Mouse (Mus musculus) heart, adult 9 months (tissue): ENCODE results near the gene 9530053A07Rik.

Source experiments
- DNase-seq, 2 experiments: peaks; one replicate each; pipeline ENCODE4 v3.0.0; 2022; ENCODE audit warnings: low spot score in 2 of 2

The 9530053A07Rik gene

GRCm38 (mm10) chr7:28175358-28175757, 46.1 kb downstream of the 9530053A07Rik start:
- no peak for DNase-seq

GRCm38 (mm10) chr7:28179228-28179627, 50.0 kb downstream of the 9530053A07Rik start, which contains the start of gene Dyrk1b:
Gene Dyrk1b (plus strand): TSS chr7:28179469.
- peak; percentile 98 to 99 for DNase-seq

GRCm38 (mm10) chr7:28179741-28180377, 50.6 kb downstream of the 9530053A07Rik start:
- DNase-seq, result peak; percentile 95 to 96

- no peak for DNase-seq
These were observed 51.6 kb downstream of the 9530053A07Rik start for GRCm38 (mm10) chr7:28180890-28181289.

- DNase-seq, result no peak
These were observed 52.1 kb downstream of the 9530053A07Rik start for GRCm38 (mm10) chr7:28181376-28181775.

- DNase-seq, result no peak
These were observed 53.1 kb downstream of the 9530053A07Rik start for GRCm38 (mm10) chr7:28182320-28182719.

- DNase-seq, result no peak
These were observed 56.6 kb downstream of the 9530053A07Rik start for GRCm38 (mm10) chr7:28185884-28186283.

GRCm38 (mm10) chr7:28186631-28187030, 57.4 kb downstream of the 9530053A07Rik start:
- no peak for DNase-seq

- DNase-seq, result no peak
These were observed 62.2 kb downstream of the 9530053A07Rik start for GRCm38 (mm10) chr7:28191489-28191888.

- DNase-seq, result no peak
These were observed 62.6 kb downstream of the 9530053A07Rik start for GRCm38 (mm10) chr7:28191903-28192302.

- DNase-seq, result no peak
These were observed 66.3 kb downstream of the 9530053A07Rik start for GRCm38 (mm10) chr7:28195414-28196098.

- no peak for DNase-seq
These were observed 67.3 kb downstream of the 9530053A07Rik start for GRCm38 (mm10) chr7:28196528-28196927.

- no peak for DNase-seq
These were observed 69.8 kb downstream of the 9530053A07Rik start for GRCm38 (mm10) chr7:28199054-28199453.

GRCm38 (mm10) chr7:28203207-28204108, 74.2 kb downstream of the 9530053A07Rik start:
- DNase-seq, result no peak

GRCm38 (mm10) chr7:28206044-28206600, 76.9 kb downstream of the 9530053A07Rik start:
- DNase-seq, result no peak

GRCm38 (mm10) chr7:28208396-28208987, 79.2 kb downstream of the 9530053A07Rik start:
- DNase-seq, result no peak

- DNase-seq, result peak; percentile 68 to 77
These were observed 79.8 kb downstream of the 9530053A07Rik start for GRCm38 (mm10) chr7:28208988-28209508.

GRCm38 (mm10) chr7:28210731-28211130, 81.5 kb downstream of the 9530053A07Rik start:
- DNase-seq, result no peak

GRCm38 (mm10) chr7:28214142-28214541, 84.9 kb downstream of the 9530053A07Rik start:
- DNase-seq, result peak; percentile 19 to 37
